Mouse (Mus musculus): ENCODE results near the gene Gpr37l1. TPM values are rescaled to one million over a fixed set of nuclear protein-coding genes. Genes with fewer than 3 reads are reported as not detected.

Gpr37l1 gene
- total and polyA plus RNA-seq, 3 experiments: not detected

DNA sequence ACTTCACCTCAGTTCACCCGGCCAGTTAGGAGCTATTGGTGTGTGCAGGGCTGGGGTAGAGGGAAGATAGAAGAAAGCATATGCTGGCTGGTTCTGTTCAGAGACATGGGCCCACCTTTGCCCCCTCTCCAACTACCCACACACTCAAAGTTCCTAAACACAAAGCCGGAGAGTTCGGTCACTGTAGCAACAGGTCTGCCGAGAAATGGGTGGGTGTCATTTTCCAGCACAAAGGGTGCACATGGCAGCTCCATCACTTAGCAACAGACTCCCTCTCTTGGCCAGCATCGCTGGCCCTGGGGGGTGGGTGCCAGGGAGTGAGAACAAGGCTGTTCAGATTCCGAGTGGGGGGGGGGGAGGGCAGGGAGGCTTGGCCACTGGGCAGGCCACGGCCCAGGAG lies 8.4 kb downstream of the Gpr37l1 start:
- Histone ChIP-seq H3K27me3 (replicated peaks) (no peaks in the 10 kb centered on the region), H3K9me3 (replicated peaks; ENCODE audit: low read length) (no peaks in the 10 kb centered on the region), H3K36me3 (replicated peaks in 1 of 2; ENCODE audit: control insufficient read depth in 1 of 2, insufficient read depth in 1 of 2, low read length in 1 of 2) (peaks cover 10 to 32% of the 10 kb centered on the region in 2 experiments), H3K4me3 (replicated peaks in 1 of 3; ENCODE audit: low read depth in 2 of 3, low read length in 2 of 3, poor library complexity in 1 of 3) (no peak overlapping the region), H3K9ac (ENCODE audit: insufficient read depth, low read depth) (no peak overlapping the region), H3K27ac (ENCODE audit: insufficient read depth, low read depth) (no peak overlapping the region), H3K4me2 (ENCODE audit: insufficient read depth, low read depth, poor library complexity, severe bottlenecking) (no peak overlapping the region), H3K4me1 (ENCODE audit: control insufficient read depth in 1 of 2, insufficient read depth in 2 of 2) (peaks cover 2 to 13% of the 10 kb centered on the region in 2 experiments; a peak in 2 of 4 replicates), H3K79me2 (replicated peaks; ENCODE audit: control insufficient read depth, extremely low read depth, insufficient read depth, poor library complexity, severe bottlenecking) (no peaks in the 10 kb centered on the region)
- TF ChIP-seq PAX5 (IDR thresholded peaks at IDR 0.05; ENCODE audit: low read length): no peak
- no peak for TF ChIP-seq CHD2 (IDR thresholded peaks at IDR 0.05; ENCODE audit: low read length)
- TF ChIP-seq POLR2AphosphoS2 (IDR thresholded peaks at IDR 0.05; ENCODE audit: low read depth, low read length): no peak
- TF ChIP-seq GABPA (IDR thresholded peaks at IDR 0.05; ENCODE audit: insufficient replicate concordance, low read depth, low read length): no peak
- TF ChIP-seq BHLHE40 (IDR thresholded peaks at IDR 0.05; ENCODE audit: low read depth, low read length): no peak
- no peak for TF ChIP-seq E2F4 (IDR thresholded peaks at IDR 0.05; ENCODE audit: insufficient replicate concordance, low read depth, low read length)
- no peak for TF ChIP-seq SMC3 (IDR thresholded peaks at IDR 0.05; ENCODE audit: low read depth, low read length)
- no peak for TF ChIP-seq ZNF384 (IDR thresholded peaks at IDR 0.05; ENCODE audit: low read depth, low read length)
- no peak for TF ChIP-seq ZKSCAN1 (IDR thresholded peaks at IDR 0.05; ENCODE audit: borderline replicate concordance, low read depth, low read length)
- TF ChIP-seq CTCF (conservative IDR thresholded peaks at IDR 0.05 in 1 of 2, IDR thresholded peaks at IDR 0.05 in 1 of 2; ENCODE audit: low read depth in 2 of 2, low read length in 2 of 2): no peak
- in situ Hi-C loops (cut with MboI; ENCODE audit: low pct_ligation_motif_present, low pct_unique_long_range_greater_than_20kb, low sequenced_read_pairs) (loop anchor here (25.0 kb wide), 1 partner anchor 503 kb away; no protein-coding TSS in a partner anchor), dilution Hi-C loops (cut with MboI; ENCODE audit: extremely low pct_ligation_motif_present, extremely low pct_unique_long_range_greater_than_20kb, low sequenced_read_pairs) (no loop called here)
- DNase-seq (ENCODE audit: extremely low read depth): no peak

DNA sequence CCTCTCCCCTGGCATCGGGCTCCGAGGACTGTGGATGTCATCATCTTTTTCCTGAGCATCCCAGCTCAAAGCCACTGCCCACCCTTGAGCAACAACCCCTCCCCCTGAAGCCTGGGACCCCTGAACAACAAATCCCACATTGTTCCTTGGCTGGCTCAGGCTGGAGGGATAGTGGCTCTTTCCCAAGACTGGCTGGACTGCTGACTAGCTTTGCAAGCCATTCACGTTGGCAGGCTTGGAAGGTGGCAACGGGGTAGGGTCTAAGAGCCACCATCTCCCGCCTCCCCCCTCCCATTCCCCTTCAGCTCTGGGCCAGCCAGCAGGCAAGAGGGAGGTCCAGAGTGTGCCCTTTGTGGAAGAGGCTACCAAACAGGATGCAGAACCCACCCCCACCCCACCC lies 8.8 kb downstream of the Gpr37l1 start:
- no peak for DNase-seq (ENCODE audit: extremely low read depth)
- H3K27ac ChIP-seq (ENCODE audit: insufficient read depth, low read depth): no peak overlapping the region
- peaks cover 10 to 35% of the 10 kb centered on the region in 2 experiments for H3K36me3 ChIP-seq (replicated peaks in 1 of 2; ENCODE audit: control insufficient read depth in 1 of 2, insufficient read depth in 1 of 2, low read length in 1 of 2)
- H3K9me3 ChIP-seq (replicated peaks; ENCODE audit: low read length): no peaks in the 10 kb centered on the region
- no peaks in the 10 kb centered on the region for H3K27me3 ChIP-seq (replicated peaks)
- H3K4me2 ChIP-seq (ENCODE audit: insufficient read depth, low read depth, poor library complexity, severe bottlenecking): no peak overlapping the region
- H3K4me3 ChIP-seq (replicated peaks in 1 of 3; ENCODE audit: low read depth in 2 of 3, low read length in 2 of 3, poor library complexity in 1 of 3): no peak overlapping the region
- peaks cover 5 to 17% of the 10 kb centered on the region in 2 experiments; a peak in 2 of 4 replicates for H3K4me1 ChIP-seq (ENCODE audit: control insufficient read depth in 1 of 2, insufficient read depth in 2 of 2)
- H3K9ac ChIP-seq (ENCODE audit: insufficient read depth, low read depth): no peak overlapping the region
- dilution Hi-C loops (cut with MboI; ENCODE audit: extremely low pct_ligation_motif_present, extremely low pct_unique_long_range_greater_than_20kb, low sequenced_read_pairs): no loop called here
- in situ Hi-C loops (cut with MboI; ENCODE audit: low pct_ligation_motif_present, low pct_unique_long_range_greater_than_20kb, low sequenced_read_pairs): loop anchor here (25.0 kb wide), 1 partner anchor 504 kb away; no protein-coding TSS in a partner anchor
- no peak for TF ChIP-seq POLR2AphosphoS2 (IDR thresholded peaks at IDR 0.05; ENCODE audit: low read depth, low read length)
- no peak for TF ChIP-seq POLR2A (IDR thresholded peaks at IDR 0.05; ENCODE audit: low read depth, low read length)
- TF ChIP-seq RAD21 (IDR thresholded peaks at IDR 0.05; ENCODE audit: low read depth, low read length): no peak
- TF ChIP-seq EP300 (IDR thresholded peaks at IDR 0.05; ENCODE audit: low read length): no peak
- H3K79me2 ChIP-seq (replicated peaks; ENCODE audit: control insufficient read depth, extremely low read depth, insufficient read depth, poor library complexity, severe bottlenecking): no peaks in the 10 kb centered on the region

DNA sequence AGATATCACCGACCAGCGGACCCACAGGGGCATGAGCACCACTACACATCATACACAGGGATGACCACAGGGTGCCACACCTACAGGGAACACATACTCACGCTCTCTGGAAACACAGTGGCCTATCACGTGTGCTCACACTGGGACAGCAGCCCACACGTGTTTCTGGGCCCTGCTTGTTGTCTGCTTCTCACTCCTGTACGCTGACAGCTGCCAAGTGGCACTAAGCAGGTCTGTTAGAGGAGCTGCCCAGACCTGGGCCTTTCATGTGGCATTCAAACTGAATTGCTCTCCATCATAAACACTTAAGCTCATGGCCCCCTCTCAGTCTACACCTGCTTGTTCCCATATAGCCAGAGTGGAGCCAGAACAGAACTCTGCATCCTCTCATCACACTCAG lies 11.2 kb downstream of the Gpr37l1 start:
- Histone ChIP-seq H3K36me3 (replicated peaks in 1 of 2; ENCODE audit: control insufficient read depth in 1 of 2, insufficient read depth in 1 of 2, low read length in 1 of 2) (peaks cover 13 to 54% of the 10 kb centered on the region in 2 experiments), H3K4me3 (replicated peaks in 1 of 3; ENCODE audit: low read depth in 2 of 3, low read length in 2 of 3, poor library complexity in 1 of 3) (no peak overlapping the region)

More for the DNA sequence above, 11.2 kb downstream of the Gpr37l1 start:
- no peaks in the 10 kb centered on the region for H3K79me2 ChIP-seq (replicated peaks; ENCODE audit: control insufficient read depth, extremely low read depth, insufficient read depth, poor library complexity, severe bottlenecking)
- in situ Hi-C loops (cut with MboI; ENCODE audit: low pct_ligation_motif_present, low pct_unique_long_range_greater_than_20kb, low sequenced_read_pairs) (loop anchor here (25.0 kb wide), 1 partner anchor 506 kb away; no protein-coding TSS in a partner anchor), dilution Hi-C loops (cut with MboI; ENCODE audit: extremely low pct_ligation_motif_present, extremely low pct_unique_long_range_greater_than_20kb, low sequenced_read_pairs) (no loop called here)
- no peak for DNase-seq (ENCODE audit: extremely low read depth)
- no peak overlapping the region for H3K27ac ChIP-seq (ENCODE audit: insufficient read depth, low read depth)
- TF ChIP-seq CTCF (conservative IDR thresholded peaks at IDR 0.05 in 1 of 2, IDR thresholded peaks at IDR 0.05 in 1 of 2; ENCODE audit: low read depth in 2 of 2, low read length in 2 of 2): no peak
- no peak for TF ChIP-seq BHLHE40 (IDR thresholded peaks at IDR 0.05; ENCODE audit: low read depth, low read length)
- no peak for TF ChIP-seq MEF2A (IDR thresholded peaks at IDR 0.05; ENCODE audit: borderline replicate concordance, low read depth, low read length)
- no peak for TF ChIP-seq POLR2AphosphoS2 (IDR thresholded peaks at IDR 0.05; ENCODE audit: low read depth, low read length)
- no peak for TF ChIP-seq PAX5 (IDR thresholded peaks at IDR 0.05; ENCODE audit: low read length)
- TF ChIP-seq SIN3A (IDR thresholded peaks at IDR 0.05; ENCODE audit: low read length): no peak
- TF ChIP-seq JUND (conservative IDR thresholded peaks at IDR 0.05; ENCODE audit: low read depth, low read length): no peak
- no peak for TF ChIP-seq MYC (IDR thresholded peaks at IDR 0.05; ENCODE audit: low read depth, low read length)
- TF ChIP-seq MAFK (IDR thresholded peaks at IDR 0.05; ENCODE audit: insufficient replicate concordance, low read length): no peak
- no peak for TF ChIP-seq ETS1 (conservative IDR thresholded peaks at IDR 0.05; ENCODE audit: low read depth, low read length)
- TF ChIP-seq SMC3 (IDR thresholded peaks at IDR 0.05; ENCODE audit: low read depth, low read length): no peak
- TF ChIP-seq RAD21 (IDR thresholded peaks at IDR 0.05; ENCODE audit: low read depth, low read length): no peak
- TF ChIP-seq UBTF (IDR thresholded peaks at IDR 0.05; ENCODE audit: low read depth, low read length): no peak
- no peak for TF ChIP-seq USF2 (conservative IDR thresholded peaks at IDR 0.05; ENCODE audit: low read depth, low read length)
- no peak overlapping the region for H3K4me2 ChIP-seq (ENCODE audit: insufficient read depth, low read depth, poor library complexity, severe bottlenecking)
- H3K27me3 ChIP-seq (replicated peaks): no peaks in the 10 kb centered on the region
- H3K9me3 ChIP-seq (replicated peaks; ENCODE audit: low read length): no peaks in the 10 kb centered on the region
- H3K4me1 ChIP-seq (ENCODE audit: control insufficient read depth in 1 of 2, insufficient read depth in 2 of 2): peaks cover 5 to 21% of the 10 kb centered on the region in 2 experiments; a peak in 2 of 4 replicates
- no peak overlapping the region for H3K9ac ChIP-seq (ENCODE audit: insufficient read depth, low read depth)

All from CH12.LX (cell line).